Mouse (Mus musculus): ENCODE measurements around the gene S100a10. TPM values are rescaled to one million over a fixed set of nuclear protein-coding genes. Genes with fewer than 3 reads are reported as not detected.

Gene S100a10
- polyA plus RNA-seq, 1 experiment from 2014 or later, result 752 TPM

GRCm38 (mm10) chr3:93553311-93553710, 1.6 kb upstream of the S100a10 start:
- ATAC-seq (ENCODE audit: low read depth), result no peak
- no peak for DNase-seq (ENCODE audit: low spot score)
- peak overlapping the region; percentile 87 for H3K27ac ChIP-seq (replicated peaks; ENCODE audit: low read depth, low read length)
- no peaks in the 10 kb centered on the region for H3K9me3 ChIP-seq (ENCODE audit: control insufficient read depth, low read length)
- peaks cover 44% of the 10 kb centered on the region for H3K4me1 ChIP-seq (ENCODE audit: control insufficient read depth, insufficient read depth, low read length)
- no peaks in the 10 kb centered on the region for H3K36me3 ChIP-seq (ENCODE audit: control insufficient read depth, insufficient read depth, low read length)
- 88% methylated on average over 2 of the region's 2 CpGs for WGBS
- H3K27me3 ChIP-seq (replicated peaks; ENCODE audit: control insufficient read depth, insufficient read depth, low read length), result no peaks in the 10 kb centered on the region
- no peak overlapping the region for H3K4me2 ChIP-seq (ENCODE audit: low read depth, low read length)
- no peak overlapping the region for H3K9ac ChIP-seq (ENCODE audit: low read depth, low read length)
- H3K4me3 ChIP-seq (ENCODE audit: low read depth, low read length), result no peak overlapping the region

GRCm38 (mm10) chr3:93553765-93554378, 1.0 kb upstream of the S100a10 start:
- Histone ChIP-seq H3K36me3 (ENCODE audit: control insufficient read depth, insufficient read depth, low read length) (no peaks in the 10 kb centered on the region), H3K4me2 (ENCODE audit: low read depth, low read length) (peak overlapping the region; percentile 77), H3K4me3 (ENCODE audit: low read depth, low read length) (no peak overlapping the region; the same call in 1 of the 2 replicates), H3K9me3 (ENCODE audit: control insufficient read depth, low read length) (no peaks in the 10 kb centered on the region), H3K4me1 (ENCODE audit: control insufficient read depth, insufficient read depth, low read length) (peaks cover 49% of the 10 kb centered on the region), H3K9ac (ENCODE audit: low read depth, low read length) (no peak overlapping the region), H3K27me3 (replicated peaks; ENCODE audit: control insufficient read depth, insufficient read depth, low read length) (no peaks in the 10 kb centered on the region), H3K27ac (replicated peaks; ENCODE audit: low read depth, low read length) (peak overlapping the region; percentile 87)
- WGBS, result 46% methylated on average over 9 of the region's 9 CpGs
- no peak for ATAC-seq (ENCODE audit: low read depth)
- peak; percentile 61 for DNase-seq (ENCODE audit: low spot score)

GRCm38 (mm10) chr3:93554379-93554980, 400 bp upstream of the S100a10 start:
- Histone ChIP-seq H3K27ac (replicated peaks; ENCODE audit: low read depth, low read length) (peak overlapping the region; percentile 87), H3K4me1 (ENCODE audit: control insufficient read depth, insufficient read depth, low read length) (peaks cover 51% of the 10 kb centered on the region), H3K4me3 (ENCODE audit: low read depth, low read length) (peak overlapping the region; percentile 70), H3K9me3 (ENCODE audit: control insufficient read depth, low read length) (no peaks in the 10 kb centered on the region), H3K9ac (ENCODE audit: low read depth, low read length) (peak overlapping the region; percentile 78), H3K36me3 (ENCODE audit: control insufficient read depth, insufficient read depth, low read length) (no peaks in the 10 kb centered on the region), H3K27me3 (replicated peaks; ENCODE audit: control insufficient read depth, insufficient read depth, low read length) (no peaks in the 10 kb centered on the region), H3K4me2 (ENCODE audit: low read depth, low read length) (peak overlapping the region; percentile 77)
- 10% methylated on average over 13 of the region's 13 CpGs for WGBS
- ATAC-seq (ENCODE audit: low read depth), result peak; percentile 38
- peak; percentile 23 for DNase-seq (ENCODE audit: low spot score)

- H3K4me2 ChIP-seq (ENCODE audit: low read depth, low read length), result peak overlapping the region; percentile 77
- WGBS, result 0% methylated on average over 2 of the region's 2 CpGs
- H3K27me3 ChIP-seq (replicated peaks; ENCODE audit: control insufficient read depth, insufficient read depth, low read length), result no peaks in the 10 kb centered on the region
- H3K9ac ChIP-seq (ENCODE audit: low read depth, low read length), result peak overlapping the region; percentile 78
- H3K27ac ChIP-seq (replicated peaks; ENCODE audit: low read depth, low read length), result peak overlapping the region; percentile 87
- H3K9me3 ChIP-seq (ENCODE audit: control insufficient read depth, low read length), result no peaks in the 10 kb centered on the region
- ATAC-seq (ENCODE audit: low read depth) (peak; percentile 38; the same call in 1 of the 2 replicates), DNase-seq (ENCODE audit: low spot score) (peak; percentile 85)
- peak overlapping the region; percentile 70 for H3K4me3 ChIP-seq (ENCODE audit: low read depth, low read length)
- peaks cover 2% of the 10 kb centered on the region for H3K36me3 ChIP-seq (ENCODE audit: control insufficient read depth, insufficient read depth, low read length)
- H3K4me1 ChIP-seq (ENCODE audit: control insufficient read depth, insufficient read depth, low read length), result peaks cover 51% of the 10 kb centered on the region
These were observed 986 bp downstream of the S100a10 start for GRCm38 (mm10) chr3:93555878-93556254.

- Histone ChIP-seq H3K4me1 (ENCODE audit: control insufficient read depth, insufficient read depth, low read length) (peaks cover 51% of the 10 kb centered on the region), H3K4me2 (ENCODE audit: low read depth, low read length) (peak overlapping the region; percentile 77), H3K27me3 (replicated peaks; ENCODE audit: control insufficient read depth, insufficient read depth, low read length) (no peaks in the 10 kb centered on the region), H3K9me3 (ENCODE audit: control insufficient read depth, low read length) (no peaks in the 10 kb centered on the region), H3K9ac (ENCODE audit: low read depth, low read length) (peak overlapping the region; percentile 78), H3K36me3 (ENCODE audit: control insufficient read depth, insufficient read depth, low read length) (peaks cover 10% of the 10 kb centered on the region), H3K27ac (replicated peaks; ENCODE audit: low read depth, low read length) (peak overlapping the region; percentile 87), H3K4me3 (ENCODE audit: low read depth, low read length) (peak overlapping the region; percentile 70)
- DNase-seq (ENCODE audit: low spot score) (peak; percentile 58), ATAC-seq (ENCODE audit: low read depth) (no peak)
- WGBS, result 30% methylated on average over 1 of the region's 1 CpGs
These were observed 1.7 kb downstream of the S100a10 start for GRCm38 (mm10) chr3:93556599-93556998.

- ATAC-seq (ENCODE audit: low read depth), result no peak
- 19% methylated on average over 4 of the region's 4 CpGs for WGBS
- peak overlapping the region; percentile 87 for H3K27ac ChIP-seq (replicated peaks; ENCODE audit: low read depth, low read length)
These were observed 2.6 kb downstream of the S100a10 start for GRCm38 (mm10) chr3:93557471-93557870.

GRCm38 (mm10) chr3:93559961-93560360, 5.1 kb downstream of the S100a10 start:
- Histone ChIP-seq H3K27ac (replicated peaks; ENCODE audit: low read depth, low read length) (no peak overlapping the region), H3K9ac (ENCODE audit: low read depth, low read length) (no peak overlapping the region), H3K9me3 (ENCODE audit: control insufficient read depth, low read length) (no peaks in the 10 kb centered on the region), H3K27me3 (replicated peaks; ENCODE audit: control insufficient read depth, insufficient read depth, low read length) (no peaks in the 10 kb centered on the region), H3K4me3 (ENCODE audit: low read depth, low read length) (no peak overlapping the region), H3K4me1 (ENCODE audit: control insufficient read depth, insufficient read depth, low read length) (peaks cover 30% of the 10 kb centered on the region), H3K36me3 (ENCODE audit: control insufficient read depth, insufficient read depth, low read length) (peaks cover 43% of the 10 kb centered on the region), H3K4me2 (ENCODE audit: low read depth, low read length) (no peak overlapping the region)
- 95% methylated on average over 6 of the region's 6 CpGs for WGBS
- ATAC-seq (ENCODE audit: low read depth) (no peak), DNase-seq (ENCODE audit: low spot score) (no peak)

More at GRCm38 (mm10) chr3:93557471-93557870, 2.6 kb downstream of the S100a10 start:
- H3K36me3 ChIP-seq (ENCODE audit: control insufficient read depth, insufficient read depth, low read length), result peaks cover 19% of the 10 kb centered on the region
- H3K4me3 ChIP-seq (ENCODE audit: low read depth, low read length), result peak overlapping the region; percentile 70
- H3K27me3 ChIP-seq (replicated peaks; ENCODE audit: control insufficient read depth, insufficient read depth, low read length), result no peaks in the 10 kb centered on the region
- no peak overlapping the region for H3K9ac ChIP-seq (ENCODE audit: low read depth, low read length)
- DNase-seq (ENCODE audit: low spot score), result peak; percentile 84
- no peaks in the 10 kb centered on the region for H3K9me3 ChIP-seq (ENCODE audit: control insufficient read depth, low read length)
- peak overlapping the region; percentile 77 for H3K4me2 ChIP-seq (ENCODE audit: low read depth, low read length)
- H3K4me1 ChIP-seq (ENCODE audit: control insufficient read depth, insufficient read depth, low read length), result peaks cover 47% of the 10 kb centered on the region

- H3K27me3 ChIP-seq (replicated peaks; ENCODE audit: control insufficient read depth, insufficient read depth, low read length), result no peaks in the 10 kb centered on the region
- peaks cover 55% of the 10 kb centered on the region for H3K36me3 ChIP-seq (ENCODE audit: control insufficient read depth, insufficient read depth, low read length)
- DNase-seq (ENCODE audit: low spot score) (no peak), ATAC-seq (ENCODE audit: low read depth) (0 out of 2 replicates have a peak, but pooled peaks have one; percentile 26)
- no peak overlapping the region for H3K9ac ChIP-seq (ENCODE audit: low read depth, low read length)
- peaks cover 17% of the 10 kb centered on the region for H3K4me1 ChIP-seq (ENCODE audit: control insufficient read depth, insufficient read depth, low read length)
- H3K27ac ChIP-seq (replicated peaks; ENCODE audit: low read depth, low read length), result no peak overlapping the region
- H3K9me3 ChIP-seq (ENCODE audit: control insufficient read depth, low read length), result no peaks in the 10 kb centered on the region
- H3K4me2 ChIP-seq (ENCODE audit: low read depth, low read length), result no peak overlapping the region
- WGBS, result 92% methylated on average over 2 of the region's 2 CpGs
- H3K4me3 ChIP-seq (ENCODE audit: low read depth, low read length), result no peak overlapping the region
These were observed 7.5 kb downstream of the S100a10 start for GRCm38 (mm10) chr3:93562372-93562771.
